Mouse (Mus musculus): ENCODE data around the gene Xk. TPM values are rescaled to one million over a fixed set of nuclear protein-coding genes. Genes with fewer than 3 reads are reported as not detected.

Xk gene
- polyA plus RNA-seq (2016; fragmentation: Nextera tagmentation; extraction: Ambion mirVana) = 2.1 and 2.5 TPM in 2 replicates

- Histone ChIP-seq H3K27me3 (ENCODE audit: insufficient read depth, poor library complexity, severe bottlenecking) (no peaks in the 10 kb centered on the region), H3K36me3 (no peaks in the 10 kb centered on the region), H3K9me3 (no peaks in the 10 kb centered on the region), H3K27ac (peak within 1 kb of the TSS; percentile 81), H3K4me3 (peak within 1 kb of the TSS; percentile 62), H3K4me1 (replicated peaks) (no peaks in the 10 kb centered on the region)
- WGBS = 9% methylated on average over 93 of the region's 94 CpGs
- DNase-seq (ENCODE audit: low spot score) = peak; percentile 67
Measured at GRCm38 (mm10) chrX:9272460-9273361, at the start of gene Xk. Gene Xk, plus strand, starts transcription at chrX:9272756.

DNA sequence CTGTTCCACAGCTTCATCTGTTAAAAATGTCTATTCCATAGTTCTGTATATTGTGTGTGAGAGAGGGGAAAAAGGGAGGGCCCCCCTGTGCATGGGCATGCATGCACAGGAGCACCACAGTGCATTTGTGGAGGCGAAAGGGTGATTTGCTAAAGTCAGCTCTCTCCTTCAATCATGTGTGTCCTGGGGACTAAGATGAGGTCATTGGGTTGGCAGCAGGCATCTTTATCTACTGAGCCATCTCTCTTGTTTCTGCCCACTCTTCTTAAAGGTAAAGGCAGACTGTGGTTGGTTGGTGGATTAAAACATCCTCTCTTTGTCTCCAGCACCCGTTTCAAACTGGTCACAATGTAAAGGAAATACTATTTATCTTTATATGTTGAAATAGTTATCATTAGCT is 45.5 kb upstream of the Xk start:
- DNase-seq (ENCODE audit: low spot score) = no peak
- no peaks in the 10 kb centered on the region for H3K4me1 ChIP-seq (replicated peaks)
- H3K4me3 ChIP-seq = no peak overlapping the region
- no peaks in the 10 kb centered on the region for H3K27me3 ChIP-seq (ENCODE audit: insufficient read depth, poor library complexity, severe bottlenecking)
- 71% methylated on average over 2 of the region's 2 CpGs for WGBS
- H3K27ac ChIP-seq = no peak overlapping the region
- no peaks in the 10 kb centered on the region for H3K9me3 ChIP-seq
- no peaks in the 10 kb centered on the region for H3K36me3 ChIP-seq

GRCm38 (mm10) chrX:9240737-9241591 is 31.6 kb upstream of the Xk start:
- H3K27me3 ChIP-seq (ENCODE audit: insufficient read depth, poor library complexity, severe bottlenecking) = no peaks in the 10 kb centered on the region
- no peaks in the 10 kb centered on the region for H3K9me3 ChIP-seq
- 76% methylated on average over 5 of the region's 5 CpGs for WGBS
- no peak overlapping the region for H3K27ac ChIP-seq
- no peak overlapping the region for H3K4me3 ChIP-seq
- no peak for DNase-seq (ENCODE audit: low spot score)
- H3K36me3 ChIP-seq = no peaks in the 10 kb centered on the region
- 0 out of 2 replicates have a peak, but pooled peaks cover 3% of the 10 kb centered on the region for H3K4me1 ChIP-seq (replicated peaks)

DNA sequence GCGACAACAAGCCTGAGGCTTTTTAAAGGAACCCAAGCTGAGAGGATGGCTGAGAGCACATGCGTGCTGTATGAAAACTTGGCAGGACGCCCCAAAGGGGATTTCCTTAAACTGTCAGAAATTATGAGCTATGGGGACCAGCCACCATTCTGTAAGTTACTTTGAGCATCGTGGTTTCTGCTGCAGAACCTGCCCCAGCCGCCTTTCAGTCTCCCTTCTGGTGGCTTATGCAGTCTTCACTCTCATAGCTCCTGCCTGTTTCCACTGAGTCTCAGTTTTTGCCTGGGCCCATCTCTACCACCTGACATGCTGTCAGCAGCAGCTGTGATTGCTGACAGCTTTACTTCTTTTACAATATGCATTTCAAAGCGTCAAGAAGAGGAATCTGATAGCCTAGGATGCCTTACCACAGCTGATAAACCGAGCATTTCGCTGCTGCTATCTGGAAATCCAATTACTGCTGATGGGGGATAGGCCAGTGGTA is 29.1 kb upstream of the Xk start:
- 0 out of 2 replicates have a peak, but pooled peaks cover 3% of the 10 kb centered on the region for H3K4me1 ChIP-seq (replicated peaks)
- no peak overlapping the region for H3K27ac ChIP-seq
- 72% methylated on average over 8 of the region's 8 CpGs for WGBS
- H3K36me3 ChIP-seq = no peaks in the 10 kb centered on the region
- DNase-seq (ENCODE audit: low spot score) = no peak
- no peaks in the 10 kb centered on the region for H3K9me3 ChIP-seq
- no peaks in the 10 kb centered on the region for H3K27me3 ChIP-seq (ENCODE audit: insufficient read depth, poor library complexity, severe bottlenecking)
- no peak overlapping the region for H3K4me3 ChIP-seq

- Histone ChIP-seq H3K36me3 (no peaks in the 10 kb centered on the region), H3K4me1 (replicated peaks) (0 out of 2 replicates have a peak, but pooled peaks cover 3% of the 10 kb centered on the region), H3K27me3 (ENCODE audit: insufficient read depth, poor library complexity, severe bottlenecking) (no peaks in the 10 kb centered on the region), H3K4me3 (no peak overlapping the region), H3K27ac (peak overlapping the region; percentile 45; the same call in 1 of the 2 replicates), H3K9me3 (no peaks in the 10 kb centered on the region)
- 70% methylated on average over 12 of the region's 12 CpGs for WGBS
- DNase-seq (ENCODE audit: low spot score) = no peak
Measured at GRCm38 (mm10) chrX:9244603-9245336, 27.8 kb upstream of the Xk start.

DNA sequence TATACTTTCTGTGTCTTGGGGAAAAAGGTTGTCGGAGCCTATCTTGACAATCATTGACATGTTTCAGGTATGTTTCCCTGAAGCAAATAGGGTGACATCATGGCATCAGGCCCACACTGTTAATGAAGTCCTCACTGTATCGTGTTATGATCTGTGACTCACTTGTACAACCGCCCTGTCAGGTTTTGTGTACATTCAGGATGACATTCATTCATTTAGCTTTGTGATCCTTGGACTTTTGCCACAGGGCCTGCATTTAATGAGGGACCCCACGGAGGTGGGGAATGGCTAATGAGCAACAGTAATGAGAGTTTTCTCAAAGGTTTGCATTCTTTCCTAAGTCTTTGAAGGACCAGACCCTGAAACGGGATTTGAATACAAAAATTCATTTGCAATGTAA is 23.6 kb upstream of the Xk start:
- 69% methylated on average over 5 of the region's 5 CpGs for WGBS
- Histone ChIP-seq H3K4me1 (replicated peaks) (0 out of 2 replicates have a peak, but pooled peaks cover 3% of the 10 kb centered on the region), H3K36me3 (no peaks in the 10 kb centered on the region), H3K9me3 (no peaks in the 10 kb centered on the region), H3K27ac (no peak overlapping the region), H3K4me3 (no peak overlapping the region), H3K27me3 (ENCODE audit: insufficient read depth, poor library complexity, severe bottlenecking) (no peaks in the 10 kb centered on the region)
- no peak for DNase-seq (ENCODE audit: low spot score)

DNA sequence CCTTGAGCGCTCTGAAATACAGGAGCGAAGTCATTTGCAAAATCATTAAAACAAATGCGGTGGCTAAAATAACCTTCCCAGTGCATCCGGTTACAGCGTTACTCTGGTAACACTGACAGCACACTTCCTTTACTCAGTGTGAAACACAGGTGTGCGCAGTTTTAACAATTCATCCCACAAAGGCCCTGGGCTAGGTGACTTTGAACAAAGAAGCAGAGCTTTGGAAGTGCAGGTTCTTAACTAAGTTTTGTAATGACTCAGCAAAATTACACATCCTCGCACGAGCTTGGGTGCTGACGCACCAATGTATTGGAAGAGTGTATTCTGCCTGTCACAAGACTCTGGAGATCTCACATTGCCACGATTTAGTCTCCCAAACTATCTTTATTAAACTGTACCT is 18.6 kb upstream of the Xk start:
- Histone ChIP-seq H3K27me3 (ENCODE audit: insufficient read depth, poor library complexity, severe bottlenecking) (no peaks in the 10 kb centered on the region), H3K27ac (no peak overlapping the region), H3K4me3 (no peak overlapping the region), H3K4me1 (replicated peaks) (no peaks in the 10 kb centered on the region), H3K9me3 (no peaks in the 10 kb centered on the region), H3K36me3 (no peaks in the 10 kb centered on the region)
- 82% methylated on average over 10 of the region's 10 CpGs for WGBS
- no peak for DNase-seq (ENCODE audit: low spot score)

GRCm38 (mm10) chrX:9254901-9255300 is 17.7 kb upstream of the Xk start:
- Histone ChIP-seq H3K27ac (no peak overlapping the region), H3K4me3 (no peak overlapping the region), H3K36me3 (no peaks in the 10 kb centered on the region), H3K27me3 (ENCODE audit: insufficient read depth, poor library complexity, severe bottlenecking) (no peaks in the 10 kb centered on the region), H3K4me1 (replicated peaks) (no peaks in the 10 kb centered on the region), H3K9me3 (no peaks in the 10 kb centered on the region)
- 94% methylated on average over 3 of the region's 3 CpGs for WGBS
- no peak for DNase-seq (ENCODE audit: low spot score)

DNA sequence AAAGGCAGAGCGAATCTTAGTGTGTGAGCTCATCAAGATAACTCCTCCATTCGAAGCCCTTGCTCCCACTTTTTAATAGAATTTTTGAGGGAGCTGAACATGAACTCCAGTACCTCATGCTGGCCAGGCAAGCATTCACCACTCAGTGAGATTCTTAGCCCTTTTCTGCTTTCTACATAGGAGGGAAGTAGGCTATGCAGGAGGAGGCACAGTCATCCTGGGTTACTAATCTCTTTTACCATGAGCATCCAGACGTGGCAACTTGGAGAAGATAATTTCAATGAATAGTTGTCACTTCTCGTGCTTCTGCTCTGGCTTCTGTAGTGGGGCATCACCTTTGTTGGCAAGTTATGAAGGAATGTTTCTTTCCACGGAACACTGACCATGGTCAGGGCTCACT is 15.8 kb upstream of the Xk start, which contains the start of gene Gm14862:
Gene Gm14862 (minus strand): TSS at position 134 of the 400 bp plus-strand sequence.
- no peaks in the 10 kb centered on the region for H3K27me3 ChIP-seq (ENCODE audit: insufficient read depth, poor library complexity, severe bottlenecking)
- WGBS = 83% methylated on average over 5 of the region's 5 CpGs
- H3K4me1 ChIP-seq (replicated peaks) = no peaks in the 10 kb centered on the region
- no peak for DNase-seq (ENCODE audit: low spot score)
- no peak within 1 kb of the TSS for H3K27ac ChIP-seq
- H3K36me3 ChIP-seq = no peaks in the 10 kb centered on the region
- no peak within 1 kb of the TSS for H3K4me3 ChIP-seq
- H3K9me3 ChIP-seq = no peaks in the 10 kb centered on the region

GRCm38 (mm10) chrX:9257831-9258230 is 14.7 kb upstream of the Xk start:
- Histone ChIP-seq H3K4me3 (no peak overlapping the region), H3K9me3 (no peaks in the 10 kb centered on the region), H3K27ac (no peak overlapping the region), H3K4me1 (replicated peaks) (no peaks in the 10 kb centered on the region), H3K36me3 (no peaks in the 10 kb centered on the region), H3K27me3 (ENCODE audit: insufficient read depth, poor library complexity, severe bottlenecking) (no peaks in the 10 kb centered on the region)
- DNase-seq (ENCODE audit: low spot score) = no peak
- WGBS = 94% methylated on average over 7 of the region's 7 CpGs

GRCm38 (mm10) chrX:9259267-9259666 is 13.3 kb upstream of the Xk start:
- Histone ChIP-seq H3K27ac (no peak overlapping the region), H3K27me3 (ENCODE audit: insufficient read depth, poor library complexity, severe bottlenecking) (no peaks in the 10 kb centered on the region), H3K9me3 (no peaks in the 10 kb centered on the region), H3K4me3 (no peak overlapping the region), H3K4me1 (replicated peaks) (no peaks in the 10 kb centered on the region), H3K36me3 (no peaks in the 10 kb centered on the region)
- DNase-seq (ENCODE audit: low spot score) = no peak
- WGBS = 91% methylated on average over 1 of the region's 1 CpGs

DNA sequence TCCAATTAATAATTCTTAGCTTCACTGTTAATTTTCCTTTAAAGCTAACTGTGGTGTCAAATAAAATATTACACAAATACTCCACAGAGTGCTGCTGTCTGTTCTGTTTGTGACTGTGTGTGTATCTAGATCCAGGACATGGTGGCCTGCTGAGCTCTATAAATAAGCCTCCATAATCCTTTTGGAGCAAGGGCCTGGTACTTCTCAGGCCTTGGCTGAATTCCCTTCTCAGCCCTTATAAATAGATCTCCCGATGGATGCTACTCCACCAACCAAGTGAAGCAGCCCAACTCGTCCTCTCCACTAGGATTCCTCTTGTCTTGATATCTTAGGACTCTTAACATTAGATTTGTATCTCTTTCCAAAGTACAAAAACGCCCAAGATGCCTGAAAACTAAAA is 1.4 kb upstream of the Xk start:
- Histone ChIP-seq H3K27ac (no peak overlapping the region), H3K36me3 (no peaks in the 10 kb centered on the region)
- WGBS = 71% methylated on average over 3 of the region's 3 CpGs

More for the DNA sequence above, 1.4 kb upstream of the Xk start:
- Histone ChIP-seq H3K9me3 (no peaks in the 10 kb centered on the region), H3K27me3 (ENCODE audit: insufficient read depth, poor library complexity, severe bottlenecking) (no peaks in the 10 kb centered on the region), H3K4me1 (replicated peaks) (no peaks in the 10 kb centered on the region), H3K4me3 (no peak overlapping the region)
- DNase-seq (ENCODE audit: low spot score) = no peak

All from hindbrain, embryonic 10.5 days (tissue).